Mouse (Mus musculus): Measurements from ENCODE around the gene Ubac2. TPM values are rescaled to one million over a fixed set of nuclear protein-coding genes. Genes with fewer than 3 reads are reported as not detected.

Gene Ubac2
- polyA plus RNA-seq, 1 experiment from 2014 or later: 56.9 TPM

- no peak for ATAC-seq
- H3K4me1 ChIP-seq (ENCODE audit: control insufficient read depth, insufficient read depth, low read length): no peaks in the 10 kb centered on the region
- H3K27ac ChIP-seq (ENCODE audit: low read depth, low read length): no peak overlapping the region
- no peaks in the 10 kb centered on the region for H3K9me3 ChIP-seq (replicated peaks; ENCODE audit: control insufficient read depth, low read length)
- peaks cover 17% of the 10 kb centered on the region for H3K36me3 ChIP-seq (ENCODE audit: control insufficient read depth, insufficient read depth, low read length)
- H3K27me3 ChIP-seq (replicated peaks; ENCODE audit: control insufficient read depth, insufficient read depth, low read length): no peaks in the 10 kb centered on the region
- no peak for DNase-seq (ENCODE audit: low spot score)
- no peak overlapping the region for H3K4me2 ChIP-seq (ENCODE audit: low read length)
- H3K9ac ChIP-seq (ENCODE audit: low read length): no peak overlapping the region
- WGBS: 88% methylated on average over 13 of the region's 13 CpGs
- H3K4me3 ChIP-seq (ENCODE audit: low read depth, low read length): no peak overlapping the region
Observed at GRCm38 (mm10) chr14:122012814-122013213, 134.4 kb downstream of the Ubac2 start.

- no peak for DNase-seq (ENCODE audit: low spot score)
- Histone ChIP-seq H3K4me1 (ENCODE audit: control insufficient read depth, insufficient read depth, low read length) (no peaks in the 10 kb centered on the region), H3K9ac (ENCODE audit: low read length) (no peak overlapping the region), H3K4me2 (ENCODE audit: low read length) (no peak overlapping the region), H3K9me3 (replicated peaks; ENCODE audit: control insufficient read depth, low read length) (no peaks in the 10 kb centered on the region), H3K4me3 (ENCODE audit: low read depth, low read length) (no peak overlapping the region), H3K36me3 (ENCODE audit: control insufficient read depth, insufficient read depth, low read length) (peaks cover 15% of the 10 kb centered on the region), H3K27ac (ENCODE audit: low read depth, low read length) (no peak overlapping the region), H3K27me3 (replicated peaks; ENCODE audit: control insufficient read depth, insufficient read depth, low read length) (no peaks in the 10 kb centered on the region)
- WGBS: 85% methylated on average over 14 of the region's 14 CpGs
- ATAC-seq: no peak
Observed at GRCm38 (mm10) chr14:122013417-122013951, 135.1 kb downstream of the Ubac2 start.

GRCm38 (mm10) chr14:122017958-122018357 is 139.5 kb downstream of the Ubac2 start:
- peaks cover 22% of the 10 kb centered on the region for H3K36me3 ChIP-seq (ENCODE audit: control insufficient read depth, insufficient read depth, low read length)
- no peaks in the 10 kb centered on the region for H3K27me3 ChIP-seq (replicated peaks; ENCODE audit: control insufficient read depth, insufficient read depth, low read length)
- H3K4me2 ChIP-seq (ENCODE audit: low read length): no peak overlapping the region
- no peaks in the 10 kb centered on the region for H3K9me3 ChIP-seq (replicated peaks; ENCODE audit: control insufficient read depth, low read length)
- no peak overlapping the region for H3K27ac ChIP-seq (ENCODE audit: low read depth, low read length)
- no peak overlapping the region for H3K9ac ChIP-seq (ENCODE audit: low read length)
- ATAC-seq: no peak
- H3K4me3 ChIP-seq (ENCODE audit: low read depth, low read length): no peak overlapping the region
- DNase-seq (ENCODE audit: low spot score): no peak
- WGBS: 90% methylated on average over 2 of the region's 2 CpGs
- H3K4me1 ChIP-seq (ENCODE audit: control insufficient read depth, insufficient read depth, low read length): no peaks in the 10 kb centered on the region

- Histone ChIP-seq H3K4me1 (ENCODE audit: control insufficient read depth, insufficient read depth, low read length) (no peaks in the 10 kb centered on the region), H3K36me3 (ENCODE audit: control insufficient read depth, insufficient read depth, low read length) (peaks cover 26% of the 10 kb centered on the region), H3K9me3 (replicated peaks; ENCODE audit: control insufficient read depth, low read length) (no peaks in the 10 kb centered on the region), H3K27me3 (replicated peaks; ENCODE audit: control insufficient read depth, insufficient read depth, low read length) (no peaks in the 10 kb centered on the region), H3K27ac (ENCODE audit: low read depth, low read length) (no peak overlapping the region), H3K9ac (ENCODE audit: low read length) (no peak overlapping the region), H3K4me3 (ENCODE audit: low read depth, low read length) (no peak overlapping the region), H3K4me2 (ENCODE audit: low read length) (no peak overlapping the region)
- no peak for ATAC-seq
- 91% methylated on average over 2 of the region's 2 CpGs for WGBS
- DNase-seq (ENCODE audit: low spot score): no peak
Observed at GRCm38 (mm10) chr14:122019389-122019788, 141.0 kb downstream of the Ubac2 start.

- H3K27ac ChIP-seq (ENCODE audit: low read depth, low read length): no peak overlapping the region
- DNase-seq (ENCODE audit: low spot score) (no peak), ATAC-seq (no peak)
- H3K4me2 ChIP-seq (ENCODE audit: low read length): no peak overlapping the region
- no peak overlapping the region for H3K9ac ChIP-seq (ENCODE audit: low read length)
- WGBS: 93% methylated on average over 6 of the region's 6 CpGs
- no peaks in the 10 kb centered on the region for H3K27me3 ChIP-seq (replicated peaks; ENCODE audit: control insufficient read depth, insufficient read depth, low read length)
- H3K36me3 ChIP-seq (ENCODE audit: control insufficient read depth, insufficient read depth, low read length): peaks cover 26% of the 10 kb centered on the region
- no peaks in the 10 kb centered on the region for H3K9me3 ChIP-seq (replicated peaks; ENCODE audit: control insufficient read depth, low read length)
- no peaks in the 10 kb centered on the region for H3K4me1 ChIP-seq (ENCODE audit: control insufficient read depth, insufficient read depth, low read length)
- H3K4me3 ChIP-seq (ENCODE audit: low read depth, low read length): no peak overlapping the region
Observed at GRCm38 (mm10) chr14:122020567-122020966, 142.1 kb downstream of the Ubac2 start.

- Histone ChIP-seq H3K27me3 (replicated peaks; ENCODE audit: control insufficient read depth, insufficient read depth, low read length) (no peaks in the 10 kb centered on the region), H3K36me3 (ENCODE audit: control insufficient read depth, insufficient read depth, low read length) (peaks cover 26% of the 10 kb centered on the region), H3K27ac (ENCODE audit: low read depth, low read length) (no peak overlapping the region), H3K9ac (ENCODE audit: low read length) (no peak overlapping the region), H3K9me3 (replicated peaks; ENCODE audit: control insufficient read depth, low read length) (no peaks in the 10 kb centered on the region), H3K4me3 (ENCODE audit: low read depth, low read length) (no peak overlapping the region), H3K4me1 (ENCODE audit: control insufficient read depth, insufficient read depth, low read length) (no peaks in the 10 kb centered on the region), H3K4me2 (ENCODE audit: low read length) (no peak overlapping the region)
- DNase-seq (ENCODE audit: low spot score): no peak
- no peak for ATAC-seq
- WGBS: 93% methylated on average over 1 of the region's 1 CpGs
Observed at GRCm38 (mm10) chr14:122023054-122023453, 144.6 kb downstream of the Ubac2 start.

GRCm38 (mm10) chr14:122023928-122024327 is 145.5 kb downstream of the Ubac2 start:
- Histone ChIP-seq H3K4me2 (ENCODE audit: low read length) (no peak overlapping the region), H3K9ac (ENCODE audit: low read length) (no peak overlapping the region), H3K36me3 (ENCODE audit: control insufficient read depth, insufficient read depth, low read length) (peaks cover 26% of the 10 kb centered on the region), H3K4me3 (ENCODE audit: low read depth, low read length) (no peak overlapping the region), H3K27ac (ENCODE audit: low read depth, low read length) (no peak overlapping the region), H3K9me3 (replicated peaks; ENCODE audit: control insufficient read depth, low read length) (no peaks in the 10 kb centered on the region), H3K4me1 (ENCODE audit: control insufficient read depth, insufficient read depth, low read length) (no peaks in the 10 kb centered on the region), H3K27me3 (replicated peaks; ENCODE audit: control insufficient read depth, insufficient read depth, low read length) (no peaks in the 10 kb centered on the region)
- no peak for ATAC-seq
- DNase-seq (ENCODE audit: low spot score): no peak

GRCm38 (mm10) chr14:122028926-122029745 is 150.7 kb downstream of the Ubac2 start:
- 92% methylated on average over 11 of the region's 11 CpGs for WGBS
- Histone ChIP-seq H3K27ac (ENCODE audit: low read depth, low read length) (no peak overlapping the region), H3K27me3 (replicated peaks; ENCODE audit: control insufficient read depth, insufficient read depth, low read length) (no peaks in the 10 kb centered on the region), H3K9ac (ENCODE audit: low read length) (no peak overlapping the region), H3K9me3 (replicated peaks; ENCODE audit: control insufficient read depth, low read length) (no peaks in the 10 kb centered on the region), H3K4me1 (ENCODE audit: control insufficient read depth, insufficient read depth, low read length) (no peaks in the 10 kb centered on the region), H3K4me2 (ENCODE audit: low read length) (no peak overlapping the region), H3K4me3 (ENCODE audit: low read depth, low read length) (no peak overlapping the region), H3K36me3 (ENCODE audit: control insufficient read depth, insufficient read depth, low read length) (no peaks in the 10 kb centered on the region)
- ATAC-seq: no peak
- no peak for DNase-seq (ENCODE audit: low spot score)

GRCm38 (mm10) chr14:122029851-122030250 is 151.4 kb downstream of the Ubac2 start:
- 90% methylated on average over 4 of the region's 4 CpGs for WGBS
- Histone ChIP-seq H3K9me3 (replicated peaks; ENCODE audit: control insufficient read depth, low read length) (no peaks in the 10 kb centered on the region), H3K4me1 (ENCODE audit: control insufficient read depth, insufficient read depth, low read length) (no peaks in the 10 kb centered on the region), H3K27me3 (replicated peaks; ENCODE audit: control insufficient read depth, insufficient read depth, low read length) (no peaks in the 10 kb centered on the region), H3K4me3 (ENCODE audit: low read depth, low read length) (no peak overlapping the region), H3K4me2 (ENCODE audit: low read length) (no peak overlapping the region), H3K9ac (ENCODE audit: low read length) (no peak overlapping the region), H3K27ac (ENCODE audit: low read depth, low read length) (no peak overlapping the region), H3K36me3 (ENCODE audit: control insufficient read depth, insufficient read depth, low read length) (no peaks in the 10 kb centered on the region)
- ATAC-seq (no peak), DNase-seq (ENCODE audit: low spot score) (no peak)

All from forebrain, embryonic 14.5 days (tissue).